Mouse (Mus musculus) layer of hippocampus, adult 8-10 months (tissue): Measurements from ENCODE around the gene Il1rl1. TPM values are rescaled to one million over a fixed set of nuclear protein-coding genes. Genes with fewer than 3 reads are reported as not detected.
A peak's percentile ranks its signal among the peaks of the same experiment; 100 is the strongest.

Experiments
- DNase-seq, 2 experiments: peaks; one replicate each; pipeline ENCODE4 v3.0.0; 2022; ENCODE audit warnings: low spot score in 2 of 2
- total RNA-seq, 4 experiments: library from RNA; stranded (reverse); gene quantifications; 2 replicates each; pipeline ENCODE4 v1.2.4; 2022

Il1rl1 gene
- total RNA-seq, result 1 to 10 TPM in 1 of 4 experiments, under 1 TPM in 2, not detected in 1; 0.50 to 1.6 (median 0.94) TPM

GRCm38 (mm10) chr1:40428910-40429675 is at the start of gene Il1rl1:
TSS of gene Il1rl1 (plus strand) at chr1:40429570.
- no peak for DNase-seq

GRCm38 (mm10) chr1:40380111-40380510 is 49.3 kb upstream of the Il1rl1 start:
- DNase-seq, result peak; percentile 36 to 76

GRCm38 (mm10) chr1:40380990-40381389 is 48.4 kb upstream of the Il1rl1 start:
- no peak for DNase-seq

GRCm38 (mm10) chr1:40382841-40383240 is 46.5 kb upstream of the Il1rl1 start:
- no peak for DNase-seq

- DNase-seq, result no peak
These were observed 44.3 kb upstream of the Il1rl1 start for GRCm38 (mm10) chr1:40384931-40385545.

GRCm38 (mm10) chr1:40391374-40391773 is 38.0 kb upstream of the Il1rl1 start:
- no peak for DNase-seq

- no peak for DNase-seq
These were observed 36.8 kb upstream of the Il1rl1 start for GRCm38 (mm10) chr1:40392535-40392934.

GRCm38 (mm10) chr1:40393214-40393613 is 36.2 kb upstream of the Il1rl1 start:
- DNase-seq, result no peak

GRCm38 (mm10) chr1:40399639-40400038 is 29.7 kb upstream of the Il1rl1 start:
- DNase-seq, result no peak

- DNase-seq, result no peak
These were observed 24.7 kb upstream of the Il1rl1 start for GRCm38 (mm10) chr1:40404682-40405081.

- no peak for DNase-seq
These were observed 19.5 kb upstream of the Il1rl1 start for GRCm38 (mm10) chr1:40409882-40410281.

GRCm38 (mm10) chr1:40413039-40413438 is 16.3 kb upstream of the Il1rl1 start:
- no peak for DNase-seq

GRCm38 (mm10) chr1:40414276-40414675 is 15.1 kb upstream of the Il1rl1 start:
- DNase-seq, result no peak

GRCm38 (mm10) chr1:40414863-40415656 is 14.3 kb upstream of the Il1rl1 start:
- no peak for DNase-seq

- DNase-seq, result no peak
These were observed 12.3 kb upstream of the Il1rl1 start for GRCm38 (mm10) chr1:40417034-40417433.

GRCm38 (mm10) chr1:40418512-40418911 is 10.9 kb upstream of the Il1rl1 start:
- DNase-seq, result no peak

- no peak for DNase-seq
These were observed 5.5 kb upstream of the Il1rl1 start for GRCm38 (mm10) chr1:40423892-40424291.

GRCm38 (mm10) chr1:40427270-40427669 is 2.1 kb upstream of the Il1rl1 start:
- no peak for DNase-seq

GRCm38 (mm10) chr1:40427901-40428300 is 1.5 kb upstream of the Il1rl1 start:
- no peak for DNase-seq

- no peak for DNase-seq
These were observed 919 bp downstream of the Il1rl1 start for GRCm38 (mm10) chr1:40430143-40430834.

GRCm38 (mm10) chr1:40432169-40432568 is 2.8 kb downstream of the Il1rl1 start:
- no peak for DNase-seq
